Mouse (Mus musculus) ES-E14 (cell line): Measurements from ENCODE around the gene Rnf8. TPM values are rescaled to one million over a fixed set of nuclear protein-coding genes. Genes with fewer than 3 reads are reported as not detected.

Experiments
- DNase-seq: peaks from one replicate; pipeline ENCODE4 v3.0.0-alpha.2; 2013; ENCODE audit warnings: low read depth, low spot score
- H3K27ac ChIP-seq: 2 replicates; pipeline ENCODE4 v1.5.1; 2012; ENCODE audit warnings: low read depth, mild to moderate bottlenecking, low read length, moderate library complexity, mixed read lengths; ENCODE audit not compliant: poor library complexity, insufficient read depth, severe bottlenecking
- H3K36me3 ChIP-seq: 2 replicates; pipeline ENCODE4 v1.6.1; 2012; ENCODE audit warnings: mild to moderate bottlenecking, low read length, moderate library complexity, mixed read lengths; ENCODE audit not compliant: control insufficient read depth, poor library complexity, insufficient read depth, severe bottlenecking
- H3K4me1 ChIP-seq, 2 experiments: fragments of 150-350 bp in 1 of 2; sonication (generic) in 1 of 2; 2 replicates each; pipeline ENCODE4 v1.6.1; 2012; ENCODE audit warnings: low read length in 2 of 2, mild to moderate bottlenecking in 1 of 2, mixed read lengths in 1 of 2; ENCODE audit not compliant: control insufficient read depth in 2 of 2, insufficient read depth in 2 of 2, poor library complexity in 1 of 2
- H3K4me3 ChIP-seq, 2 experiments: fragments of 150-350 bp in 1 of 2; sonication (generic) in 1 of 2; 2 replicates each; pipeline ENCODE4 v1.5.1; 2012; ENCODE audit warnings: low read length in 2 of 2, low read depth in 1 of 2, mild to moderate bottlenecking in 1 of 2, mixed read lengths in 1 of 2; ENCODE audit not compliant: insufficient read depth in 1 of 2, poor library complexity in 1 of 2, severe bottlenecking in 1 of 2
- H3K9ac ChIP-seq: 2 replicates; pipeline ENCODE4 v1.6.1; 2012; ENCODE audit warnings: low read depth, mild to moderate bottlenecking, low read length, mixed read lengths; ENCODE audit not compliant: poor library complexity, insufficient read depth, severe bottlenecking
- H3K9me3 ChIP-seq: fragments of 150-350 bp; sonication (generic); 2 replicates; pipeline ENCODE4 v1.6.1; 2012; ENCODE audit warnings: low read depth, mild to moderate bottlenecking, low read length; ENCODE audit not compliant: control insufficient read depth, insufficient read depth
- CHD2 ChIP-seq: IDR thresholded peaks from 2 replicates; pipeline ENCODE4 v1.6.1; 2014; ENCODE audit warnings: mild to moderate bottlenecking, low read depth, low read length, inconsistent platforms
- HCFC1 ChIP-seq: IDR thresholded peaks from 2 replicates; pipeline ENCODE4 v1.6.1; 2012; ENCODE audit warnings: low read length, inconsistent platforms, borderline replicate concordance; ENCODE audit not compliant: insufficient read depth
- MAFK ChIP-seq: IDR thresholded peaks from 2 replicates; pipeline ENCODE4 v1.6.1; 2014; ENCODE audit warnings: mild to moderate bottlenecking, low read depth, low read length, inconsistent platforms; ENCODE audit not compliant: insufficient read depth
- ZC3H11A ChIP-seq: IDR thresholded peaks from 2 replicates; pipeline ENCODE4 v1.6.1; 2012; ENCODE audit warnings: low read depth, mild to moderate bottlenecking, inconsistent platforms, low read length, borderline replicate concordance
- ZNF384 ChIP-seq: IDR thresholded peaks from 2 replicates; pipeline ENCODE4 v1.6.1; 2012; ENCODE audit warnings: low read depth, low read length, inconsistent platforms
- in situ Hi-C, 2 experiments: fragments of 600-800 bp; cut with MboI; formaldehyde crosslinking; loops; one replicate each; pipeline ENCODE4 v1.15.1; 2025; ENCODE audit warnings: low sequenced_read_pairs in 2 of 2, inconsistent platforms in 1 of 2; ENCODE audit not compliant: unreplicated experiment in 2 of 2
- total RNA-seq: library from RNA; depleted of rRNA; stranded (reverse); fragments of 300-350 nt; gene quantifications from 2 replicates; pipeline ENCODE4 v1.2.3, GENCODE M21; 2012

Rnf8 gene
- total RNA-seq, 1 experiment, result 30.0 TPM

- Histone ChIP-seq H3K27ac (no peak overlapping the region), H3K4me1 (peaks cover 0 to under 1% of the 10 kb centered on the region in 2 experiments; a peak in 1 of 4 replicates), H3K9me3 (no peaks in the 10 kb centered on the region), H3K9ac (no peak overlapping the region), H3K4me3 (no peak overlapping the region), H3K36me3 (peaks cover 42% of the 10 kb centered on the region)
- no peak for DNase-seq
- TF ChIP-seq CHD2, result no peak
- no peak for TF ChIP-seq HCFC1
- no peak for TF ChIP-seq MAFK
- TF ChIP-seq ZNF384, result no peak
- TF ChIP-seq ZC3H11A, result no peak
- in situ Hi-C loops, result no loop called here
These were observed 58.7 kb downstream of the Rnf8 start for GRCm38 (mm10) chr17:29673325-29673724.

- H3K4me1 ChIP-seq, result no peaks in the 10 kb centered on the region
- no peak overlapping the region for H3K27ac ChIP-seq
- peaks cover 67% of the 10 kb centered on the region for H3K36me3 ChIP-seq
- H3K4me3 ChIP-seq, result no peak overlapping the region
- no peak overlapping the region for H3K9ac ChIP-seq
- H3K9me3 ChIP-seq, result no peaks in the 10 kb centered on the region
- in situ Hi-C loops, result no loop called here
- DNase-seq, result no peak
- TF ChIP-seq ZNF384 (no peak), CHD2 (no peak), HCFC1 (no peak), MAFK (no peak), ZC3H11A (no peak)
These were observed 63.9 kb downstream of the Rnf8 start for GRCm38 (mm10) chr17:29678526-29678925.

DNA sequence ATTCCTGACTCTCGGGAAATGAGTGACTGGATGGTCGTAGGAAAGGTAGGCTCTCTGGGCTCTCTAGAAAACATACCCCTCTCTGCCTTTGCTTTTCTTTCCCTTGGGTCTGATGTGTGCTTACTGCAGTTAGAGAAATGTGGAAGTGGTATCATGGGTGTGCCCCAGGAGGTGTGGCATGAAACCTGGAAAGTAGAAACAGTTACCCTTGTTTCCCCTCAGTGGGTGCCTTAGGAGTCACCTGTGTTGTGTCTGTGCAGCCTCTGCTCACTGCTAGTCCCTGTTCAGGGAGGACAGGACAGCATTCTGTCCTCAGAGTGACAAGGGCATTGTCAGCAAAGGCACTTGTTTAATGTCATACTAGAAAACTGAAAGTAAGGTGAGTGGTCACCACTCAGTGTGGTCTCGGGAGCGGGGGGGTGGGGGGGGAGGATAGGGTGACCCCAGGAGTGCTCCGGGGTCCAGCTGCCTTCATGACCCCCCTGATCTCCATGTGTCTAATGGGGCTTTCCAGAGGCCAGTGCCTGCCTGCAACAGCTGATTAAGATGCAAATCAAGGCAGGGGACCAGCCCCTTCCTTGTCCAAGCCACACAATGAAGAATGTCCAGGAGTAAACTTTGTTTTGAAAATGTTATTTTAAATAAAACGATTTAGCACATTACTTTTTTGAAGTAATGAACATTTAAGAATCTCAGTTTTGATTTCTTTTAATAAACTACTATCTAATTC is 64.6 kb downstream of the Rnf8 start:
- Histone ChIP-seq H3K27ac (no peak overlapping the region), H3K4me1 (no peaks in the 10 kb centered on the region), H3K4me3 (no peak overlapping the region), H3K36me3 (peaks cover 65% of the 10 kb centered on the region), H3K9me3 (no peaks in the 10 kb centered on the region), H3K9ac (no peak overlapping the region)
- in situ Hi-C loops, result no loop called here
- DNase-seq, result no peak
- no peak for TF ChIP-seq CHD2
- TF ChIP-seq ZNF384, result no peak
- no peak for TF ChIP-seq MAFK
- TF ChIP-seq HCFC1, result no peak
- no peak for TF ChIP-seq ZC3H11A

GRCm38 (mm10) chr17:29680174-29680573 is 65.6 kb downstream of the Rnf8 start:
- Histone ChIP-seq H3K4me3 (no peak overlapping the region), H3K27ac (no peak overlapping the region), H3K36me3 (peaks cover 65% of the 10 kb centered on the region), H3K4me1 (no peaks in the 10 kb centered on the region), H3K9me3 (no peaks in the 10 kb centered on the region), H3K9ac (no peak overlapping the region)
- DNase-seq, result no peak
- TF ChIP-seq HCFC1, result no peak
- no peak for TF ChIP-seq MAFK
- TF ChIP-seq CHD2, result no peak
- no peak for TF ChIP-seq ZNF384
- no peak for TF ChIP-seq ZC3H11A
- in situ Hi-C loops, result no loop called here
